Mouse (Mus musculus): Measurements from ENCODE around the gene Zbed3. TPM values are rescaled to one million over a fixed set of nuclear protein-coding genes. Genes with fewer than 3 reads are reported as not detected.
A peak's percentile ranks its signal among the peaks of the same experiment; 100 is the strongest.

Gene Zbed3
- 29.6 and 32.8 TPM in 2 replicates for total RNA-seq (2021)
- long read RNA-seq, experiment 1, transcript Zbed3-201 (2 exons, 1,894 nt), result major isoform, 34 of 34 reads
- long read RNA-seq, experiment 1, partial matches to known transcripts, result 0 of 34 reads
- long read RNA-seq, experiment 1, other reads (novel, unspliced or antisense), result 0 of 34 reads
- long read RNA-seq, experiment 2, transcript Zbed3-201 (2 exons, 1,894 nt), result major isoform, 17 of 18 reads
- long read RNA-seq, experiment 2, partial matches to known transcripts, result 1 of 18 reads
- long read RNA-seq, experiment 2, other reads (novel, unspliced or antisense), result 0 of 18 reads

DNA sequence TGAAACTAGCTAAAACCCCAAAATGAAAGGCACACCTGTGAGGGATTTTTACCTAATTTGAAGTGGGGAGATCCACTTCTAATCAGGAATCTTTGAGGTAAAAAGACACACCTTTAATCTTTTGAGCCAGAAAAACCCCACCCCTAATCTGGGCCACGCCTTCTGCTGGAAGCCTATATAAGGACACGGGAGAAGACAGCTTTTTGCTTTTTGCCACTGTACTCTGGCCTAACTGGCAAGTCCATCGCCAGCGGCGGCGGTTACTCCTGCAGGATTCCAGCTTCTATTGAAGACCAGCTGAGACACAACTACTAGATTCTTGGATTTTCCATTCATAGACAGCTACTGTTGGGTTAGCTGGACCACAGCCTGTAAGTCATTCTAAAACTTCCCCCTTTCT, at the start of gene Zbed3:
TSS of gene Zbed3 (plus strand) at position 213 of the 400 bp plus-strand sequence.
- DNase-seq, result no peak

DNA sequence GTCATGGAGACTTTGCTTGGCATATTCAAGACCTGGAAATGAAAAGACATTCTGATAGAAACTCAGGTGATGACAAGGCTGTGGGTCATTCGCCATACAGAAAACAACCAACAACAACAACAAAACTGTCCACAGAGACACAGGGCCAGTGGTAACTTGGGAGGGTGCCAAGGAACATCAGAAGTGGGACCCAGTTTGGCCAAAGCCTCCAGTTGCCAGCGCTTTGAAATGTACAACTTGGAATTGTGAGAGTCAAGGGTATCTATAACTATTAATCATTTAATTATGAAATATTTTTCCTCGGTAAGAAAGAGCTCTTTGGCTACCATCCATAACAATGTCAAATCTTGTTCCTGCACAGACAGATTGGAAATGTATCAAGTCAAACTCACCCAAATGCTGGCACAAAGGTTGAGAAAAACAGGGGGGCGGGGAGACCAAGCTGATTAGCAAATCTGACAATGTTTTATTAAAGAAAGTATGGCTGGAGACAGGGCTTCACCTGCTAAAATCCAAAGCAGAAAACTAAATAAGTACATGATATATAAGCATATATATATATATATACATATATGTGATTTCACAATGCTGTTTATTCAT, 44.9 kb upstream of the Zbed3 start:
- peak; percentile 56 for DNase-seq

DNA sequence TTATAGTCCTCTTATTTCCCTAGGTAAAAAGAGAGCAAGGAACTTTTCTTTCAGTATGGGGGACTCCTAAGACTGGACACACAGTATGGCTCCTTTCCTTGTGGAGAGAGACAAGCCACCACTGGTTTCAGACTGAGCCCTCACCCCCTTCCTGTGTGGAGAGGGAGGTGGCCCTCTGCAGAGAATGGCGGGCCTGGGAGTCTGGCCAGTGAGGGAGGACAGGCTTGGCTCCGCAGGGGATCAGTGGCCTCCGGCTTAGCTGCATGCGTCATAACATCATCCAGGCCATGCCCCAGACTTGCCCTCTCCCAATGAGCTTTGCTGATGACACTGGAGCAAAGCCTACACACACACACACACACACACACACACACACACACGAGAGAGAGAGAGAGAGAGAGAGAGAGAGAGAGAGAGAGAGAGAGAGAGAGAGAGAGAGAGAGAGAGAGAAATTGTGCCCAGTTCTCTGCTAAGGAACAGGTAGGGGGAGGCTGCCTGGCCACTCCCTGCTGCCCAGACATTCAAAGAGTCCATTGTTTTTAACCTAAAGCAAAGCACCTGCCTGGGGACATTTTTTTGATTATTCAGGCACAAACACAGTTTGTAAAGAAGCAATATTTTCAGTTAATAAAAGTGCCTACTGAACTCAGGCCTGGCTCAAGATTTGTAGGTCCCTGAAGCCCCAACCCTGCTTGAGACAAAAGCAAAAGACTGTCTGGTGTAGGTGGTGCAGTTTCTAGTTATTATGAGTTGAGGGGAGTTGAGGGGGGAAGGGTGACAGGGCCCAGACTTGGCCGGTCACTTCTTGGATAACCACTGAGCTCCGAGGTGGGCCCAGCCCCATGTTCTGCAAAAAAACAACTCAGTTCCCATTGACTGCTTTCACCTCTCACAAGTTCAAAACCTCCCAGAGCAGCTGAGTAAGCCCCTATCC, 41.4 kb upstream of the Zbed3 start:
- DNase-seq, result peak; percentile 81

DNA sequence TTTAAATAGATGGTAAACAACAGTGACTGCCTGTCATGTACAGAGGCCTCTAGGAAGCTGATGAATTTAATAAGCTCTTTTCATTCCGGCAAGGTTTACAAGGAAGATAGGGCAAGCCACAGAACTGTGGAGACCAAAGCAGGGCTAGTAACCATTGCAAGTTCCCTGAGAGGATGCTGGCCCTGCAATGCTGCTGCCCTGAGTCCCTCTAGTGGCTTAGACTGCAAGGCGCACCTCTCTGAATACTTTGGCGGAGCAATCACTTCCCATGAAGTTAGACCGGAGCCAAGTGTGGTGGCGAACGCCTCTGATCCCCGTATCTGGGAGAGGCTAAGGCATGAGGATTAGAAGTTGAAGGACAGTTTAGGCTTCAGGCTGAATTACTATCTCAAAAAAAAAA, 36.4 kb upstream of the Zbed3 start:
- DNase-seq, result peak; percentile 86

DNA sequence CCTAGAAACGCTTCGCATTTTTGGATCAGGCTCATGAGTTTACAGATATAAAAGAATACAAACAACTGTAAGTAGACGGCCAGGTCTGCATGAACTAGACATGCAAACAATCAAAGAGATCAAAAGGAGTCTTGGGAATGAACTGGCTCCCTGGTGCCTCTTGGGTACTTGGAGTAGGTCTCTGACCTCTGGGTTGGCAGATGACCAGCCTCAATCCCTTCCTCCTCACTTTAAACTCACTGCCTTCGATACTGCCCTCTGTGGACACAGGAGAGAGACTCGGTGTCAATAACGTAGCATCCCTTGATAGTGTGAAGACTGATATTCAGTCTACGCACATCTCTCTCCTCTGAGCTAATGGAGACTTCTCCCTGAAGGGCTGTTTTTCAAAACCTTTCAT, 35.4 kb upstream of the Zbed3 start:
- no peak for DNase-seq

DNA sequence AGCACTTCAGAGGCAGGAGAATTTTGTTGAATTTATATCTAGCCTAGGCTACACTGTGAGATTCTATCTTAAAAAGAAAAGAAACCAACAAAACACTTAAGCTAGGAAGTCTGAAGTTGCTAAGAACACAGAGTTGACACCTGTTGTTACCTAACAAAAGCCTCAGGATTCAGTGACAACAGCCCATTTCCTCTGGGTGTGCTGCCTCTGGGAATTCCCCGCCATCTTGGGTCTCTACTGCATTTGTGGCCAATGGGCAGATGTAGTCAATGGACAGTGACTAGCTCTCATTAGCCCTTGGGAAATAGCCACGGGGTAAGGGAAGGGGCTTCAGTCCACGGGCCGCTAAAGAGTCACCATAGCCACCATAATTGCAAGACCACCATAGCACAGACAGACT, 31.4 kb upstream of the Zbed3 start:
- DNase-seq, result no peak

DNA sequence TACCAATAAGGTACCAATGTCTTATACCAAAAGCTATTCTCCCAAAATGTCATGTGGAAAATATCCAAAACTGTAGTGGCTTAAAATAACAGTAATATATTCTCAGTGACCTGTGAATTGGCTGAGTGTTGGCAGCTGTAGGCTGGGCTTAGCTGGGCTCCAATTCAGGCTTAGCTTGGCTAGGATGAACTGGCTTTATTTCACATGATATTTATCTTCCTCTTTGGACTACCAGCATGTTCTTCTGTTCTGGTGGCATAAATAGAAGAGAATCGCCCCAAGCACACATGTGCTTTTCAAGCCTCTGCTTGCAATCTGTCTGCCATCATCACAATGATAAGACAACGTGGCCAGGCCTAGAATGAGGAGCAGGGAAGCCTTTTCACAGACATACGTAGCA, 23.5 kb upstream of the Zbed3 start:
- no peak for DNase-seq

DNA sequence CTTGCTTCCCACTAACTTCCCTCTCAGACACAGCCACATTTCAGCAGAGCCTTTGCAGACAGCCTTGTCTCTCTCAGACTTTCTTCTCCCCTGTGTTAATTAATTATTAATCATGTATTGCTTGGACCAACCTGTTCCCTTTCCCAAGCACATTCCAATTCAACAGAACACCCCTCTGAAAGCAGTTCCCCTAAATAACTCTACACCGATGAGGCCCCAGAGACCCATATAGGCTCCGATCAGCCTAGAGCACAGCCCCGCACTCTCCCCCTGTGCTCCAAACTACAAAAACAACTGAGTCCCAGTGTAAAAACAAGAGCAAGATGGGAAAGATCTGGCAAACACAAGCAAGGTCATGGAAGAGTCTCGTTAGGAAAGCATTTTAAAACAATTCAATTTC, 16.8 kb upstream of the Zbed3 start:
- no peak for DNase-seq

DNA sequence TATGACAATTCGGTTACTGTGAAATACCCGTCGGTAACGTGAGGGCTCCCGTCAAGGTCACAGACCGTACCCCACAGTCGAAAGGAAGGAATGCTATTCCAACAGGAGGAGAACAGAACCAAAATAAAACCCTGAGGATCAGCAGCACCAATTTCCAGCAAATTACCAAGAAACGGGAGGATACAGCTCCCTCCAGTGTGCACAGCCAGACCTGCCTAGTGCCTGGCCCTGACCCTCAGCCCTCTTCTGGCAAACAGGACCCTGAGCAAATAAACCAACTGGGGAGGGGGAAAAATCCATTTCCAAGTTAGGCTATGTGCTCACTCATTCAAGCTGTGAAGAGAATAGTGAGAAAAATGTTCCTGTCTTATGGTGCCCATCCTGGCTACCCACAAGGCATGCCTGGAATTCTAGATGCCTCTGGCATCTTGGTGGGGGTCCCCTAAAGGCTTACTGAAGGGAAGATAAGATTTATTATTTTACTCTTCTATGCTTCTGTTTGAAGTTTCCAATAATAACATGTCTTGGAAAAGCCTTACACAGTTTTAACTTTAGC, 16.2 kb upstream of the Zbed3 start:
- no peak for DNase-seq

DNA sequence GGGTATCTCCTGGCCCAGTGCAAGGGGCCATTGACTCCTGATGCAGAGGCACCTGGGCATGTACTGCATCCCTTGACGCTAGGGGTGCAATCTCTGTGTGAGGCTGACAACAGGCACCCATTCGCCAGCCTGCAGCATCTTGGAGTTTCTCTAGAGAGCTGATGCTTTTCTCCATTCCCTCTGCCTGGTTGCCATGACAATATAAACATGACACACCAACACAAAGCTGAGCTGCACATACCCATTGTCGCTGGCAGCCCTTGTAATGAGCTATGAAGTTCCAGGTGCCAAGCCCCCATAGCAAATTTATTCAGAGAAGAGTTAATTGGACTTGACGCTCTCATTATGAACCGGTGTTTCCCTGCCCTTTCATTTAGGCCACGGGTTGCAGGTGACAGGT, 11.4 kb upstream of the Zbed3 start:
- DNase-seq, result no peak

DNA sequence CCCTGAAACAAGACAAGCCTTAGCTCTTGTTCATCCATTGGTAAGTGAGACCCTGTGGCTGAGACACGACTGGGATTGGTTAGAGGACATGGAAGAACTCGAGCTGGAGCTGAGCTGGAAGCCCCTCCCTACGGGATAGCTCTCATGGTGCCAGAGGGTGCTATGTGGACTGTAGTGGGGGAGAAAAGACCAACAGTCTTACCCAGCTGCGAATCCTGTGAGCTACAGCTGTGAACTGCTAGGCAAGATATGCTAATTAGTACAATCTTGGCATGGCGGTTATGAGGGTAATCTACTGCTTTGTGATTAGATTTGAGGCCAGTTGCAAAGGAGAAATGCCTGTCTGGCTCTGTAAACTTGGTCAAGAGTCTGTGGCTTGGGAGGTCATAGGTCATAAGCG, 4.3 kb upstream of the Zbed3 start:
- DNase-seq, result no peak

DNA sequence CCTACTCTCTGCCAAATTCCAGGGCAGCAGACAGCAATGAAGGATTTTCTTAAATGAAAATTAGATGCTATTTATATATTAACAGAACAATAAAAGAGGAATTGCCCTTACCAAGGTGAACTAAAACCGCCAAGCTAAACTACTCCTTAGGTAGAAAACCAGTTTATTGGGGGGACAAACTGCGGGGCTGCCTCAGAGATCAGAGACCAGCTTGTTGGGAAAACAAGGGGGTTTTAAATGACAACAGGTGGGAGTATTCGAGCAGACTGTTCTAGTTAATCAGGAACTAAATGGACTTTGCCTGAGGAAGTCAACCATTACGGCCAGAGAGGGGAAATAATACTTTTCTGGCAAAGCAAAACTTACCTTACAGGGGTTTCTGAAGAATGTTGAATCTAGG, 3.0 kb upstream of the Zbed3 start:
- DNase-seq, result no peak

DNA sequence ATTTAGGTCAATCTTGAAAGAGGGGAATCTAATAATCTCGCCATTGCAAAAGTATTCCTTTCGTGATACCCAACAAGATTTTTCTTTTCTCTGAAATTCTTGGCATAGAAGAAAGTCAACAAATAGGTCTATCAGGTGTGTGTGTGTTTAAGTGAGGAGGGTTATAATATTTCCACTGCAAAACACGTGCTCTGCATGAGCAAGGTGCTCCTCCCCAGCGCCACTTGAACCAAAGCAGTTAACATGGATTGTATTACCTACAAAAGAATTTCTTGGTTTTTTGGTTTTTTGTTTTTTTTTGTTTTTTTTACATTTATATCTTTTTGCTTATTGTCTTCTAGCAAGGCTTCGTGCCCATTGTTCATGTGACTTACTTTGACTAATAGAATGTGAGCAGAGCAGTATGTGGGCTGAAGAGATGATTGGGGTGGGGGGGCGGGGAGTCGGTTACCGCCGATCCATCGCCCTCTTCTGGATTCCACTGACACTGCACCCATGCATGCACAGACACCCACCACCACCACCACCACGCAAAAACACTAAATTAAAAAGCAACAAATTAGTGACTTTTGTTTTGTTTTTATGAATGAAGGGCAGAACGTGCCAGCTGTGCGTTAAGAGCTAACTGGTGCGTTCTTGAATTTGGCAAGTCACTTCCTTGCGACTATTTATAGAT, 676 bp downstream of the Zbed3 start:
- peak; percentile 81 for DNase-seq

DNA sequence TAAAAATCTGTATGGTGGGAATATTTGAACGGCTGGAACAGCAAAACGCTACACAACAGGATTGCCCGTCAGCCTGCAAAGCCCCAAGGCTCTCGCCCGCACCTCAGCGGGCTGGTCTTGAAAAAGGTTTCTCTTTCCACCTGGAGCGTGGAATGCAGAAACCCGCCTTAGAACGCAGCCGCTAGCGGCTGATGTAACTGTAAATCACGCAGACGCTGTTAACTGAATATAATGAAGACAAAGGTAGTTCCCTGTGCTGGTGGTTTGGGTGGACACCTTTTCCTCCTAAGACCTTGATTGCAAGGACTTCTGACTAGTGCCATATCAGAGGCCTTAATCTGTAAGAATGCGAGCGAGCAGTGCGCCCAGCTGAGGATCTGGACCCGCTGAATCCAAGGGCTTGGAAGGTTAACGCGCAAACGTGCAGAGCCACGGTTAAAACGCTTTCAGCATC, 1.2 kb downstream of the Zbed3 start:
- no peak for DNase-seq

DNA sequence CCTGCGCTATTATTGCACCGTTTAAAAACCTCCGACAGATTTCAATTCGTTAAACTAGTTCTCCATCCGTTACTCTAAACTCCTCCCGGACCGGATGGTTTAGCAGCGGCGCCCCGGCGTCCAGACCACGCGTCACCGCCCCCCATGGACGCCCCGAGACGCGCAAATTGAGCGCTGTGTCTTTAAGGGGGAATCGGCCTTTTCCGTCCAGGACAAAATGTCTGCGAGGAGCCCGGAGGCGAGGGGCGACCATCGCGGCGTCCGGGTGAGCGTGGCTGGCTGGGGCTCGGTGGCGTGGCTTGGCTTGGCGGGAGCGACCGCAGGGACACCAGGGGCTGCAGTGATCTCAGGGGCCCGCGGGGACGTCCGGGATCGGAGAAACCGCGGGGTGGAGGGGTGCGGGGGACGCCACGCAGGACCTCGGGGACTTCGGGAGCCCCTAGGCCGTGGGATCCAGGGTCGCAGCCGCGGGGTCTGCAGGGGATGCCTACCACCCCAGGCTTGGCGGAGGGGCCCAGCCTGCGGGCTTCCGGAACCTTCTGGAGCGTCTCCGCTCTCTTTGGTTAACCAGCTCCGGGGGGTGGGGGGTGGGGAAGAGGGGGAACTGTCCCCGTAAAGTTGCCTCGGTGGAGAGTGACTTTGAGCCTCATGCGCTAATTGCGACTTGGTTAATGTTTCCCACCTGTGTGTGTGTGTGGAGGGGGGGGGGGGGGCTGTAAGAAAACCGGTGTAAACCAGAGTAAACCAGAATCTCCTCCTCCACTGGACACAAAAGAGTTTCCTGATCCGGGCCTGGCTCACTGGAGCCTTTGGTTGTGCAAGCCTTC, 1.9 kb downstream of the Zbed3 start:
- DNase-seq, result peak; percentile 88

DNA sequence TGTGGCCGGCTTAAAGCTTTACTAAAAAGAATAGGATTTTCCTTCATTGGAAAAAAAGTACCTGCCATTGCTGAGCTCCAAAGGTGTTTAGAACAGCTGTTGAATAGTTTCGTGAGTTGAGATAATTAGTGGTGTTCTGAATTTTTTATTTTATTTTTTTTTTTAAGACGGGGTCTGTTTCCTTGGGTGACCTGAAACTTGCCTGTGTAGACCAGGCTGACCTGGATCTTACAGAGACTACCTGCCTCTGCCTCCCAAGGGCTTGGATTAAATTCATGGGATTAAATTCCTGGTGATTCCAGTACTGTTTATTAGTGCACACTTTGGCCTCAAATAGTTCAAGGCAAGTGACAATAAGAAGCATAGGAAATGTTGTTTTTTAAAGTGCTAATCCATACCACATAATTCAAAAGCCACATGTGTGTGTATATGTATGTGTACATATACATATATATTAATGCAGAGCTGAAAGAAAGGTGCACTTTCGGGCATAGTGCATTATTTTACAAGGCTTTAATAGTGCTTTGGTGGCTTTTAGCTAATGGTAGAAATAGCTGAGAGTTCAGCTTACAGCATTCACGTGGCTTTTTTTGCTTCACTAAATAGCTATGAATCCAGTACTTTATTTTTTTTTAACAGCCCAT, 2.6 kb downstream of the Zbed3 start:
- DNase-seq, result no peak

DNA sequence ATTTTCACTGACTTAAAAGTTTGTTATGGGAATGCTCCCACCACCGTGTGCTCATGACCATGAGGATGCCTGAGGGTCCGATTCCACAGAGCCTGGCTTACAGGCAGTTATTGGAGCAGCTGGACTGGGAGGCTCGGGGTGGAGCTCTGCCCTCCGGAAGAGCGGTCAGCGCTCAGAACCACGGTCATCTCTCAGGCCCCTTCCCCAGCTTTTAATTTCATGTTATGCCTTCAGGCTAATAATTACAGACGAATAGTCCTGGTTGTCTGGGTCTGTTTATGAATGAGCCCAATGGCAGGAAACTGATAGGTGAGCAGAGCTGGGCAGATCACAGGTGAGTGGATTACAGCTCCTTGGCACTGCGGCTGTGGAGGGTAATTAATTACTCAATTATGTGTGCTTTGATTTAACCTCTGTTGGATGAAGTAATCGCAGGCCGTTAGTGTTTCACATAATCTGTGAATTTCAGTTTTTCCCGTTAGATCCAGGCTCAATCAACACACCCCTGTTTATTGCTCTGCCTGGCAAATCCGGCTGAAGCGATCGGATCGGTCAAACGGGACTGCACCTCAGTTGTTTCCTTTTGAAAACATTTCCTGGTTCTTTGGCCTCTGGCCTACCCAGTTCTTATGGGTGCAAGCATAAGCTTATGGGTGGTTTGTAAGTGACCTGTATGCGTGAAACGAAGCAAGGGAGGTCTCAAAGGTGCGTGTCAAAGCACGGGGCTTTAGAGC, 3.4 kb downstream of the Zbed3 start:
- no peak for DNase-seq

DNA sequence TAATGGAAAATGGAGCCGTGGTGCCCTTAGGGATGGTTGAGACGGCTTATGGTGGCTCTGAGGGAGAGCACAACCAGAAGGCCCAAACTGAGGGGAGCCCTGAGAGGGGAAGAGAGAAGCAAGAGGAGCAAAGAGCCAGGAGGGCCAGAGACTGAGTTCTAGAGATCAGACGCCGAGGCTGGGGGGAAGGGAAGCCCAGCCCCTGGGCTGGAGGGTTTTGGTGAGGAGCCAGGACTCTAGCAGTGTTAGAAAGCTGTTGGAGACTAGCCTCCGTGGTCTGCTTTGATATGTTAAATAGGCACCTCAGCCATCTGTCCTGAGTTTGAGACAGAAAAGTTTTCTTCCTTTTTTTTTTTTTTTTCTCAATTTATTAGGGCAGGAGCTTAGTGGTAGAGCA, 3.9 kb downstream of the Zbed3 start:
- DNase-seq, result peak; percentile 35

DNA sequence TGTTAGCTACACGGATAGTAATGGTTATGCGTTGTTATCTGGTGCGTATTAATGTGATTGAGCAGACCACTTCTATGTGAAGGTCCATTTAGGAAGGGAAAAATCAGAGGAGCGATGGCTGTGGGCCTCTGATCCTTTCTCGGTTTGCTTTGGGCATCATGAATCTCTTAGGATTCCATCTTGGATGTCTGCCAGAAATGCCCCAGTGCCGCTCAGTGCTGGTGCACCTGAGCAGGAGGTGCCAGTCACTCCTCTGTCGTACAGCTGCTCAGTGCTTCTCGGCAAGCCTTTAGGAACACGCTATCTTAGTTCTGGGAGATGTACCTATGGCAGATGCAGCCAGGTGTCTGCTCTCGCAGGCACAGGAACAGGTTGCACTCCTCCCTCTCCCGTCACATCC, 5.4 kb downstream of the Zbed3 start:
- DNase-seq, result no peak

DNA sequence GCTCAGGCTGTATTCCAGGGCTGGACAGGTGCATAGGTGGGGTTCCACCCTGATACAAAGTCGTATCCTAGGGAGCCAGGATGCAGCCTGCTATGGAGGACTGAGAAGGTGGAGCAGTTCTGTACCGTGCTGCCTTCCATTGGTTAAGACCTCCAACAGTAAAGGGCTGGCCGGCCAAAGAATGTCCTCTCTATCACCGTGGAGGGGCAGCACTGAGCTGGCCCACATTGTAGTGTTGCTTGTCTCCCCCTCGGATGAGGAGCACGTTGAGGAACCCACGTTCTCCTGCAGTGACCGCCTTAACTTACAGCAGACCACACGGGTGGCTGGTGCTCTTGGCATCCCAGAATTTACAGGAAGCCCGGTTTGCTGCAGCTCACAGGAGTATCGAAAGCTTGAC, 7.1 kb downstream of the Zbed3 start:
- DNase-seq, result no peak
